Mouse (Mus musculus) right cerebral cortex, postnatal 4 days (tissue): ENCODE measurements around the gene Mllt3.

Experiments used
- DNase-seq: peaks from one replicate; pipeline ENCODE4 v3.0.0-alpha.2; 2022

Mllt3 gene

DNA sequence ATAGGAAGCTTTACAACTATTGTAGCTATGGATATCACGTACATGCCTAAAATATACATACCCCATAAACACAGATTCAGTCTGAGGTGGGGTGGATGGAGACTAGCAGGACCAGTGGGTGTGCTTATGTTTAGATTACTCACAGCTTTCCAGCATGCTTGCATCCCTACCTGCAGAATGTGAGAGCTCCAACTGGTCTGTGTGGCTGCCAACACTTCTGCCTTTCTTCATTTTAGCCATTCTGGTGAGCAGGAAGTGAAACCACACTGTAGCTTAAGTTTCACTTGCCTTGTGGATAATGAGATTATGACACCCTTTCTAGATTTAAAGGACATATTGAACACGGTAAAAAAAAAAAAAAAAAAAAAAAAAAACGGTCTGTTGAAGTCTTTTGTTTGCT lies 88.8 kb downstream of the Mllt3 start:
- DNase-seq, result no peak

DNA sequence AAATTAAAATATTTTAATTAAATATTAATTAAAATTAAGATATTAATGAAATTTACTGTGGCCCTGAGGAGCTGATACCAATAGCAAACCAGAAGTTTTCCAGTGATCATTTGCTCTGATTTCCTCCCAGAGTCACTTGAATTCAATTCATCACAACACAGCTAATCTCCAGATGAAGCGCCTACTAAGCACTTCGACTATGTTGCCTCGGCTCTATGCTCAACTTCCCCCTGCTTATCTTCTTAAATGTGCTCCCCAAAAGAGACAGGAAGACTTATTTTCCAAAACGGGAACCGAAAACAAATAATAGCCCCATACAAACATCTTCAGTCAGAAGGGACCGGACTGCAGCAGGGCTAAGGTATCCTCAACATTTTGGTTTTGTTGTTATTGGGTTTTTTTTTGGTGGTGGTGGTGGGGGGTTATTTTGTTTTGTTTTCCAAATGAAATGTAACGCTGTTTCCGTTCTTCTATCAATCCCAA lies 90.2 kb downstream of the Mllt3 start:
- no peak for DNase-seq

DNA sequence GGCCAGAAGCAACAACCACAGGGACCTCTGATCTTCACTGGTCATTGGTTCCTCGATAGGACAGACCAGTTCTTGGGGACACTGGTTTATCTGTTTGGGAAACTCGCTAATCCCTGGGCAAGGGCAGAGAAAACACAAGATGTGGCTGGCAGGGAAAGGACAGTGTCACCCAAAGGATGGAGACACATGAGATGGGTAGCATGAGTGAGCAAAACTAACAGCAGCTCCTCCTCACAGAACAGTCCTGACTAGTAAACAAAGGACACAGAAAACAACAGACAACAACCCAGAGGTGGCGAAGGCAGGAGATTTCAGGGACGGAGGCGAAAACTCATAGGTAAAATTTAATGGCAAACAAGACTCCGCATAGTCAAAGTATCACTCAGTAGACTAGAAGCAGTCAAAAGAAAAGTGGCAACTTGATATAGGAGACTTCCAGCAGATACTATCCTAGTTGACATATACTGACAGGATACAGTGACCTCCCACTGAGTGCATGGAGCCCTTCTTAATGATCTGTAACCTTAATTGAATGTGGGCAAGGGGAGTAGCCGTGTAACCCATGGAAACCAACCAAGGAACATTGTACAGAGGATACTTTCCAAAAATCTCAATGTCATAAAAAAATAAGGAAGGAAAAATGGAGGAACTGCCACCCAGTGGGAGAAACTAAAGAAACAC lies 93.5 kb downstream of the Mllt3 start:
- no peak for DNase-seq

DNA sequence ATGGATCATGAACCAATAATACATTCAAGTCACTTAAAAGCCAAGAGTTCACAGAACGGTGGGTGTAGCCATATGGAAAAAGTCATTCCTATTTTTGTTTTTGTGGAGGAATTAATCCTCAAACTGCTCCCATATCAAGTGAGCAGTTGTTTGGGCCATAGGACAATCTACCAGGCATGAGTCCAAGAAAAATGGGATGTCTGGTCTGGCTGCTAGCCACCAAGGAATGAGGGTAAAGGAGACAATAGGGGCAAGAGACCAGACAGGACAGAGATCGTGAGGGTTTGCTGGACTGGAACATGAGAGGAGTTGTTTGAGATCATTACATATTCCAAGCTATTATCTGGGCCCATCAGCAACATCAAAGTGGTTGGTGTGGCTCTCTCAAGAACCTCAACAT lies 96.8 kb downstream of the Mllt3 start:
- no peak for DNase-seq

DNA sequence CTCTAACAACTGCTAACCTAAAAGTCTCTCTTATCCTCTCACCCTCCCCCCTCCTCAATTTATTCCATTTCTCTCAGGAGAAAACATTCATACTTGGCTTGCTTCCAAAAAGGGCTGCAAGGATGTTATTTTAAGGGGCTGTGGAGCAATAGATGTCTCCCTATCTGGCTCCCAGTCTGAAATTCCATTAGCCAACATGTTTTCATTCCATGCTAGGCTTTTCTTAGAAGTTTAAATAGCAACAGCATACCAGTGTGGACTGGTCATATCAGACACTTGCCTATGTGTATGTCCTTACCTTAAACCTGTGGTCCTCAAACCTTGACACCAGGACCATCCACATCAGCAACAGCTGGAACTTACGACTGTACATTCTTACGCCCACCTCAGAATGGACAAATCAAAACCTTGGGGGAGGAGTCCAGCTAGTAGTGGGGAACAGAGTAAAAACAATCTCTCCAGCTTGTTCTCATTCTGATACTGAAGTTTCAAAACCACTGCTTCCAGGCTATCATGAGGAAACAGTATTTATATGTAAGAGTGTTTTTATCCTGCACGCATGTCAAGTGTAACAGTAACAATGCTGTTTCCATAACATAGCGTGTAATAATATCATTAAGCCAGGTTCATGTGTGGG lies 99.3 kb downstream of the Mllt3 start:
- DNase-seq, result no peak

DNA sequence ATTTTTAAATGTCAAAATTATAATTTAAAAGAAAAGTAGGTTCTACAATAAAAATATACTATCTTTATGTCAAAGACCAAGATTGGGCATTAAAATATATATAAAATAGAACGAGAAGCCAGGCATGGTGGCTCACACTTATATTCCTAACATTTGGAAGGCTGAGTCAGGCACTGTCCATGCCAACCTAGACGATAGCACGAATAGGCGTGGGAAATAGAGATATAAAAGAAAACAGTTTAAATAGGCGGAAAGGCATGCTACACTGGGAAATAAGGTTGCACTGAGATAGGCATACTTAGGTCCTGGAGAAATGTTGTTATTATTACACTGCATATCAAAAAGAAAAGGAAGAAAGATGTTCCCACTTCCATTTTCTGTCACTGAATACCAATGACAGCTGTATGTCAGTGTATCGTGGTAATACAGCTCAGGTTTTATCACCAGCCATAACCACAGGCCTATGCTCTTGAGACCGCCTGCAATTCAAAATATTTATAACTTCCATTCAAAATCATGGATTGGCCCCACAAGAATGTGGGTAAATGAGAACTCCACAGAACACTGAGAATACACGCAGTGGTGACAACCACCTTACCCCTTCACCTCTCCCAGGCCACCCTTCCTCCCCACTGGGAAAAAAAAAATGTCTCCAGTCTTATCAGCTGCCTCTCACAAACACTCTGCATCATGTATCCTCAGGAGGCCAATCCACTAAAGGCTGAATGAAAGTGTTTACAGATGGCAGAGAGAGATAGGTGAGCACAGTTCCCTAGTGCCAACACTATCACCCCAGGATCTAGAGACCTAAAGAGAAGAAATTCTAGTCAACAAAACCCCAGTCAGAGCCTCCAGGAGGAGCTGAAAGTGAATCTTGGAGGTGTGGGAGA lies 102.6 kb downstream of the Mllt3 start:
- no peak for DNase-seq

DNA sequence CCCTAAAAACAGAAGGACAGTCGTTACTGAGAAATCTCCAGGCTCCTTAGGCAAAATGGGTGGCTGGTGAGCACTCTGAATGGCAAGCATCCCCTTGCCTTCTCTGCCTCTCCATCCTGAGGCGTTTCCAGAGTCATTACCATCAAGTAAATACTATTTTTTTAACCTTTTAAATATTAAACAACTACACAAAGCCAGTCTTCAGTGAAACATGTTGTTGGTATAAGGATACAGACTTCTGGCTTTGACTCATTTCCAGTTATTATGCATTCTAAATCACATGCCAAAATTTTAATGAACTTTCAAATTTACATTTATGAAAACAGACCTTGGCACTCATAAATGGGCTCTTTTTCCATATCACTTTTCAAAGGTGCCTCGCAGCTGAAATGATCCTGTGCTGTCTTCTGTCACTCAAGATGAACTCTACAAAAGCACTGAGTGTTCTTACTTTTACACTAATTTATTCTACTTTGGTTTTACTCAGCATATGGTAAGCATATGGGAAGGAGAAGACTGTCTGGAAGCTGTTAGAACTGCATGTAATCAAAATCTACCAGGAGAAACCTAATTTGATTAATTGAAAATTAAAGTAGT lies 104.5 kb downstream of the Mllt3 start:
- no peak for DNase-seq

DNA sequence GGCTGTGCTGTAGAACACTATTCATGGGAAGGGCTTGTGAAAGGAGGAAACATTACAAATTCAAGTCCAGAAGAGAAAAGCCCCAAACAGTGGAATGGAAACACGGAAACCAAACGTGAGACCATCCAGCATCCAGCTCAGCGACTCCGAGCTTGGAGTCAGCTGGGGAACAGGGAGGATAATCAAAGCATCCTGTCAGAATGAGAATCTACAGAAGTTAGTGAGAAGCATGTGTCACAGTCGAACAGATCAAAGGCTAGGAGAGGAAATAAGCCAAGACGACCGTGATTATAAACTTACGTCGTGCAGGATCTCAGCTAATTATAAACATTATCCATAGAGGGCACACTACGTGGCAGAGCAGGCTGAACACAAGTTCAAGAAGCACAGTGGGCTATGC lies 105.8 kb downstream of the Mllt3 start:
- no peak for DNase-seq

DNA sequence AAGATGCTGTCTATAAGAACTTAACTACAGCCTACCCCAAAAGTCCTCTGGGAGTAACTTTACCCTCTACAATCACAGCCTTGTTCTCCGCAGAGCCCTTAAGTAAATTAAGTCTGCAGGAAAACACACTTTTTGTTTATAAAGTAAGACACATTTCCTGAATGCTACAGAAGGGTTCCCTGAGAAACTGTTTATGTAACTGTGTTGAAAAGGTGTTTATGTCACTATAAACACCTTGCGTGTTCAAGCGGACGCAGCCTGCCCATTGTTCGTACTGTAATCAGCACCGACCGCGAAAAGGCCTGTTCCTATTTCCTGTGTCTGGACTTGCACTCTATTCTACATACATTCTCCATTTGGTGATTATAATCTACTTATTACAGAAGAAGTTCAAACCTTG lies 112.5 kb downstream of the Mllt3 start:
- no peak for DNase-seq

DNA sequence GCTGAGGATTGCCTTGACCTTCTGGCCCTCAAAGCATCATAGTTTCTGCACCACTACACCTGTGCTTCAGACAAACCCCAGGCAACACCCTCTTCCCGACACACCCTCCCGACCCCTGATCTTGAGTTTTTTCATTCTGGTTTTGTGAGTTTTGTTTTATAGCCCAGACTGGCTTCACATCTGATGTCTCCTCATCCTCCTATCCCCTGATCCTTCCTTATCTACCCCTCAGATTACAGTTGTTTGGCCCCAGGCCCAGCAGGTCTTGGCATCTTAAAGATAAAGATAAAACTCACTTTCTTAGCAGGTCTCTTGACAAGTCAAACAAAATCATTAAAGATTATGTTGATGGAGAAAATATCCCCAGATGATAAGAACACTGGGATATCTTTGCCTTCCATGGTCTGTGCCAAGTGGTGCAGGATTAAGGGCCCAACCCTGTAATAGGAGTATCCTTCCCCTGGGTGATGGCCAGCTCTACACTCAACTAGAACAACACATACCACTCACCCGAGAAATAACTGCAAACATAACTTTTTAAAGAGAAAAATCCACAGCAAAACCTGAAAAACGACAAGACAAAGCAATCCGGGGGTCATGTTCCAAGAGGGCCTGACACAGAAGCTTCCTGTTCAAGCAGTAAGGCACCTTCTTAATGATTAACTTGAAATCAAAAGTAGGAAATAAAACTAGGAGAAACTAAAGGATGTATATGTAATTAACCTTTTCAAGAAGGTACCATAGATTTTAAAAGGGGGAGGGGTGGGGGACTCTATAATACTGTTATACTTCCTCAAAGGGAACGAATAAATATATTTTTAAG lies 121.8 kb downstream of the Mllt3 start:
- DNase-seq, result no peak

DNA sequence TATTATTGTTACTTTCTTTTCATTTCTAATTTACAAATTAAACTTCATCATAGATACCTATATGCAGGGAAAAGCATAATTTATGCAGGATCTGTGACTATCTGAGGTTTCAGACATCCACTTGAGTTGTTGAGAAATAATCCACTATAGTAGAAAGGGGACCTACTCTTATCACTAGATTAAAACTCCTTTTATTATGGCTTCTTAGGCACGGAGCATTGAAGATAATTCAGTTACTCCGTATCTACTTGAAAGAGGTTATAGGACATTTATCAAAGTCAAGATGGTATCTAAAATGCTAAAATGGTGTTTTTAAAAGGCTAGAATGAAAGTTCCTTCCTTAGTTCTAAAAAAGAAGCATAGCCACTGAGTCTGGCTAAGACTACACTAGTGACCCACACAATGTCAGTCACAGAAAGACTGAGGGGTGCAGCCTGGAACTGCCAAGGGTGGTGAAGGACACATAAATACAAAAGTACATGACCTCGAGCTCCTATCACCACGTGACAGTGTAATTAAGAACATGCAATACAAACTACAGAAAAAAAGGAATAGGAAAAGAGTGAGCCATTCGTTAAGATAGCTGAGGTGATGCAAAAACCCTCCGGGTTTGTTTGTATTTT lies 127.9 kb downstream of the Mllt3 start:
- DNase-seq, result no peak

DNA sequence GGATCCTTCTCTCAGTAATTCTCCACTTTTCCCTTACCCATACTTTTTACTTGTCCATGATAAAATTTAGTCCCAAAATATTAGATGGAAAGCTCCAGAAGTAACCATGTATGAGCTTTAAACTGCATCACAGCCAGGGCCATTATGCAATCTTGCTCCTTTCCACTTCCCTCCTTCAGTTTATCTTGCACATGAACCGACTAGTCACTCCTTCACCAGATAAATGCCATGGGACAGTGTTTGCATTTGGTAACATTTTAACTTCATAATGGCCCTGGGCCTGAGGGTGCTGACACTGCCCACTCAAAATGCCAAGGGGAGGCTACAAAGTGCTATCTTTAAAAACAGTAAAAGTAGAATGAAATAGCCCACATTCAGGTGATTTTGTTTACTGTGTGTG lies 128.4 kb downstream of the Mllt3 start:
- no peak for DNase-seq

DNA sequence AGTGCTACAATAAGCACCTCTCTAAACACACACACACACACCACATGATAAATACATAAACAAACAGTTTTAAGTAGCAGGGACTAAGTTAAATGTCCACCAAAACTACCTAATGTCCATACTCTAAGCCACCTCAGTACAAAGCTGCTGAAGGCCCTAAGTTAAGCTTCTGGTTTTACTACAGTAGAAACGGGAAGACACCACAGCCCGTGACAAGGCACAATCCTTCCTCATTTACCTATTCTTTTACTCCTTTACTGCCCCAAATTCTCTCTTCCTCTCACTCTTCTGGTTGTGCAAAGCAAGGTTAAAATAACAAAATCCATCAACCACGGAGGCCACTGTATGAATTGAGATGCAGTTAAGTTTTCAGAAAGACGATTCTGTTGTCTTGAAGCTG lies 130.6 kb downstream of the Mllt3 start:
- no peak for DNase-seq

DNA sequence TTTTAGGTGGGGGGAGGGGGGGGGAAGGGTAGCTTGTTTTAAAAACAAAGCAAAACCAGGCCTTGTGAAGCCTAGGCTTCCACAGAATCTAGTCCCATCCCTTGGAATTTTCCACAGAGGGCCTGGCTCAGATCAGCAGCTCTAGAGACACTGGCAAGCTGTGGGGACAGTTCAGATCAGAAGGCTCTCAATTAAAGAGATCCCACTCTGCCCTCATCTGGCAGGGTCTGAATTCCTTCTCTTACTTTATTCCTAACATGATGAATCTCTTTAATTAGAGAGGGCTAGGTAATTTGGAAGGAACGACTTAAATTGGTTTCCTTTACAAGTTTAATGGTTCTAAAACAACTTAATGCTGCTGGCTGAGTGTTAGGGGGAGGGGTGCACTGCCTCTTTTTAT lies 132.0 kb downstream of the Mllt3 start:
- DNase-seq, result no peak

DNA sequence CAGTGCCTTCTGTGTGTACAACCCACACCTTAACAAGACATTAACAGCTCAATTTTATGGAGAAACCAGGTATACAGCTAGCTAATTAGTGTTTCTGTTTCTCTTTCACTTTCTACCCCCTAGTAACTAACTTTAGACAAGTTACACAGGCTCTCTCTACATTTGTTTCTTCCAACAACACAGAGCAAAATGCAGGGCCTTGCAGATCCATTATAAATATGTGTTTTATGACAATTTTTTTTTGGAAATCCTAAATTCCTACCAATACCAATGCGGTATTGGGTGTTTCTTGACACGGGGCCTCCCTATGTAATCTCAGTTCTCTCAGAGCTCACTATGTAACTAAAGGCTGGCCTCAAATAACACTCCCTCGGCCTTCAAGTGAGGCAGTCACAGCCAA lies 139.7 kb downstream of the Mllt3 start:
- DNase-seq, result no peak

DNA sequence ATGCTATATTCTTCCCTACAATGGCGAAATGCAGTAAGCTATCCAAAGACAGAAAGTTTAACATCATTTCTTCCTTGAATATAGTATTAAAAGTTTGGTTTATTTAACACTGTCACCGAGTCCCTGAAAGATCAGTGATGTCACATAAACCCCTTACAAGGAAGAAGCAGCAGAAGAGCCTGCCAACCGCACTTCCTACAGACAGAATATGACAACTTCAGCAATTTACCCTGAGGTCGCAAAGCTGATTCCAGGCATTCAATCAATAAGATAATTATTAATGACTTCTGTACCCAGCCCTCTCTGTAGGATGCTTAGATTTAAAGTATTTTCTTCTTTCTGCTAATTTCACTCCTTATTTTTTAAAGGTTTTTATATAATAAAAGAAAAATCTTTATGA lies 140.2 kb downstream of the Mllt3 start:
- no peak for DNase-seq

DNA sequence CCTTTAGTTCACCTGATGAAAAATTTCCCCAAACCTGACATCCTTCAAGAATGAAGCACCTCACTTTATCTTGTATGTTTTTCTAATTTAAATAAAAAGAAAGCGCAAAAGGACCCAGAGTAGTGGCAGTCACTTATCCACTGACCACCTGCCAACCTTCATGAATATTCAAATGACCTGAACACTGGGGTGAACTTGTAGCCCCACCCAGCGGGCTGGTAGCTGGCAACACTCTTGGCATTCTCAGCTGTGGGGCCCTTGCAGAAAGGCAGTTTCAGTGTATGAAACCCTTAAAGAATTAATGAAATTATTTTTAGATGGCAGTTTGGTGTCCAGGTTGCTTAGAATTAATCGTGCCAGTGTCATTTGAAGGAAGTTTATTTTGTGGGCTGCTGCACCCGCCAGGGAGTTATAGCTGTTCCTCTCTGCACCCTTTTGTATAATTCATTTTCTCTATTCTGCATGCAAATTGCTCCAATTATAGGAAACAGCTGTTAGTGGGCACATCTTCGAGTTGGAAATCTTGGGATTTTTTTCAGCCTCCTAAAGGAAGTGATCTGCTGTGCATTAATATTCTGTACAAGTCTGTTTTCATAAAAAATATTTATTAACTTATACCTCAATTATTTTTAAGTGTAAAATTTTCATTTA lies 149.8 kb downstream of the Mllt3 start:
- no peak for DNase-seq

DNA sequence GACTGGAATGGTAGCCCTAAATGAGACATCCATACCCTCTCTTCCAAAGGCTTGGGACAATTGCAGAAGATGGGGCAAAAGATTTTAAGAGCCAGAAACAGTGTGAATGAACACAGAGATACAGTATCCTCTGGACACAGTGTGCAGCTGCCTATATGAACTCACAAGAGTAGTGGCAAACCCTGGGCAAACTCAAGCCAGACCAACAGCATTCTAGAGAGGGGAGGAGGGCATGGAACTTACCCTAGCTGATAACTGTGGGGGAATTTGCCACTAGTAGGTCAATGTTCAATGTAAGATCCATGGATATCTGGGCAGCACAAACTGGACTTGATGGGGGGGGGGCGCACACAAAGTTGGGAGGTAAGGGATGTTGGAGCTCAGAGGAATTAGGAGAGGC lies 151.2 kb downstream of the Mllt3 start:
- no peak for DNase-seq

DNA sequence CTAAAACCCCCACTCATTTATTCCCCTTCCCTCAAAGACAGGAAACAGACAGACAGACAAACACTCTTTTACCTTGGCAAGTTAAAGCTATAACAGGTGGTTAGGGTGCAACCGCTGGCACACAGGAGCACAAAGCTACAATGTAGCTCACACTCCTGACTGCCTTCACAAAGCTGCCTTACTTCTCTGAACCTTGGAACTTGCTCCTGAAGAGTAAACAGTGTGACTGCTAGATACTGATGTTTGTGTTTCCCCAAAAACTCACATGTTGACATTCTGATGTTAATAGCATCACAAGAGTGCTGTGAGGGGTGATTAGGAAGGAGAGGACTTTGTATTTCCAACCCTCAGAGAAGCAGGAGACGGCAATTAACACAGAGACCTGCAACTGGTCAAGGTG lies 151.6 kb downstream of the Mllt3 start:
- DNase-seq, result no peak

DNA sequence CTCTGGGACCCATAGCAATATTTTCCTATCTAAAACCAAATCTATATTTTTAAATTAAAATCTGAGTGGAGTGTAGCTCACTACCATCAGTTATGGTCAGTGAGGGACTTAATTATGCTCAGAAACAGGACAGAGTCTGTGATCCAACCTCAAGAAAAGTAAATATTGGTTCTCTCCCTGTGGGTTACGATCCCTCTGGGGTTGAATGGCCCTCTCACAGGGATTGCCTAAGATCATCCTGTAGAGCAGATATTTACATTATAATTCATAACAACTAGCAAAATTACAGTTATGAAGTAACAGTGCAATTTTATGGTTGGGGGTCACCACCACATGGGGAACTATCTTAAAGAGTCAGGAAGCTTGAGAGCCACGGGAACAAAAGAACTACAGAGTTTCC lies 152.9 kb downstream of the Mllt3 start:
- no peak for DNase-seq

DNA sequence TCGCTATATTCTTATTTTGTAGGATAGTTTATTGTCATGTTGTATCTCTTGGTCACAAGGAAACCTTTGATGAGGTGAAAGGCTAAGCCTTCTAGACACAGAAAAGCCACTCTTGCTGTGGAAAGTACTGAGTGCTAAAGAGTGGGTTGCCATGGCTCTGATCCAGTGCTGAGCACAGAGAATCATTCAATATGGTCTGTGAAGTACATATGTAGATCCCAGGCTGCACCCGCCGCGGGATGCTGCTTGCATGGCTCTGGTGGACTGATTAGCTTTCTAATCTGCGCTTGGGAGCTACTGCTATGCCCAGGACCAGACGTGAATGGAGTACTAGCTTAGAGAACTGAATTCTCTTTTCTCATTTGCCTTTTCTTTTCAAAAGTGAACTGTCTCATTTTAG lies 154.5 kb downstream of the Mllt3 start:
- DNase-seq, result no peak

DNA sequence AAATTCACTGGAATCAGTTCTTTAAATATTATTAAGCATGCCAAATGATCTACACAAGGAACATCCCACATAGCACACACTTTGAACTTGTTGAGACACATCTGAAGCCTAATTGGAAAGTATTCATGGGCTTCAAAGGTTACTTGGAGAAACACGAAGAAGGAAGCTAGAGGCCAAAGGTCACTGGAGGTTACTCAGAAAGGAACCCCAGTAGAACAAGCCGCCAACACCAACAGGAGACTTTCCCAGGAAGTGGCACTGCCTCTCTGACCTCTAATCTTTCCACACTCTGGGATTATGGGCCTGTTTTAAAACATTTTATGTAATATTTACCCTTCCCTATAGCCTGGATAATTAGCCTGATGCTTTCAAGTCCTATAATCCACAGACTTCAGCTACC lies 162.6 kb downstream of the Mllt3 start:
- DNase-seq, result no peak
